Mouse (Mus musculus): Measurements from ENCODE around the gene Angptl2. TPM values are rescaled to one million over a fixed set of nuclear protein-coding genes. Genes with fewer than 3 reads are reported as not detected.

Angptl2 gene
- polyA plus RNA-seq, 1 experiment from 2014 or later: 5.6 TPM

DNA sequence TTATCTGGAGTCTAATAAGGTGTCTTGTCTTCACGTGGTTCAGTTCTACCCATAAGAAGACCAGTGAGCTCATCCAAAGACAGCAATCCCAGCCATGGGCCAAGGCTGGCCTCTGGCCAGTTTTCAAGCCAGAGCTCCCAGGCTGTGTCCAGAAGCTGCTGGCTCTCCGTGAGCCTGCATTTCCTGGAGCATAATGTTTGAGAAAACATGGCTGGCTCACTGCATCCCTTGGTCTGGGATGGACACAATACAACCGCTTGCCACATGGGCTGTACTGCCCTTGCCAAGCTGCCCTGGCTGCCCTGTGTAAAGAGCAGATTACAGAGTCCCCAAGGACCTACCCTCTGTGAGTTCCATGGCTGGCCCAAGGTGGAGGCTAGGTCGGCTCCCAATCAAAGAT is 67.0 kb downstream of the Angptl2 start:
- Histone ChIP-seq H3K27ac (ENCODE audit: low read length) (no peak overlapping the region), H3K9me3 (replicated peaks; ENCODE audit: control insufficient read depth, low read length) (no peaks in the 10 kb centered on the region), H3K36me3 (ENCODE audit: control insufficient read depth, insufficient read depth) (no peaks in the 10 kb centered on the region), H3K27me3 (ENCODE audit: control insufficient read depth, insufficient read depth, low read depth, low read length) (no peaks in the 10 kb centered on the region), H3K4me2 (ENCODE audit: low read depth, low read length) (no peak overlapping the region), H3K9ac (ENCODE audit: low read depth, low read length) (no peak overlapping the region), H3K4me1 (ENCODE audit: control insufficient read depth, low read depth, low read length) (peaks cover 2% of the 10 kb centered on the region), H3K4me3 (ENCODE audit: low read depth, low read length) (no peak overlapping the region)
- ATAC-seq (ENCODE audit: low read depth): no peak
- WGBS (ENCODE audit: insufficient replicate concordance): 47% methylated on average over 4 of the region's 4 CpGs

DNA sequence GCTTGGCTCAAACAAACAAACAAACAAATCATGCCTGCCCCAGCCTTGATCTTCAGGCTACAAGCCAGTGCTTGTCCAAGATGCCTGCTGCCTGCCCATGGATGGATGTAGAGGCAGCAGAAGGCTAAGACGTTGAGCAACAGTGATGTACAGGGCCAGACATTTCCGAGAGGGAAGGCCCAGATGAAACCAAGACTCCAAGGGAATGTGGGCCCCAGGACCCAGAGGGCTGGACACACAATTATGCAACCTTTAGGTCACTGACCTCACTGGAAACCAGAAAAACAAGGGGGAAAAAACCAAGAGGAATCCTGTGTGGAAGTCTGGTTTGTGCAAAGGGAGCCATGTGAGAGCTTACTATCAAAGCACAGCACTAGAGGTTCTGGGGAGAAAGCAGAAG is 67.8 kb downstream of the Angptl2 start:
- 53% methylated on average over 2 of the region's 2 CpGs for WGBS (ENCODE audit: insufficient replicate concordance)
- peak; percentile 32; the same call in 1 of the 2 replicates for ATAC-seq (ENCODE audit: low read depth)
- Histone ChIP-seq H3K36me3 (ENCODE audit: control insufficient read depth, insufficient read depth) (no peaks in the 10 kb centered on the region), H3K27me3 (ENCODE audit: control insufficient read depth, insufficient read depth, low read depth, low read length) (no peaks in the 10 kb centered on the region), H3K27ac (ENCODE audit: low read length) (0 out of 2 replicates have a peak overlapping the region, but pooled peaks have one; percentile 33), H3K4me3 (ENCODE audit: low read depth, low read length) (no peak overlapping the region), H3K4me1 (ENCODE audit: control insufficient read depth, low read depth, low read length) (peaks cover 2% of the 10 kb centered on the region), H3K9me3 (replicated peaks; ENCODE audit: control insufficient read depth, low read length) (no peaks in the 10 kb centered on the region), H3K4me2 (ENCODE audit: low read depth, low read length) (no peak overlapping the region), H3K9ac (ENCODE audit: low read depth, low read length) (no peak overlapping the region)

DNA sequence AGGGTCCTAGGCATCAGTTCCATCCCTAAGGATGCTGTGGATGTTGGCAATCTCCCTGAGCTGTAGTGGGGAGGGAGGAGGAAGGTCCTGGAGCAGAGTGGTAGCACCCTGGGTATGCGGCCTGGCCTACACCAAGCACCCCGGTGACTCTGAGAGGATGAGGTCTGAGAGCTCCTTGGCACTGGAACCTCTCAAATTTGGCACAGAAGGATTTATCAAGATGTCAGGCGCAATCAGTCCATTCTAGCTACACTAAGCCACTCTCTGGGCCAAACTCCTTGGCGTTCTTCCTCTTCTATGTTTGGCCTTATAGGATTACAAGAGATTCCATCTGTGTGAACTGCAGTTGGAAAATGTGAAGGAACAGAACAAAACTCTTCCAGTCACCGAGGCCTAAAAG is 73.0 kb downstream of the Angptl2 start:
- no peak overlapping the region for H3K4me2 ChIP-seq (ENCODE audit: low read depth, low read length)
- H3K4me1 ChIP-seq (ENCODE audit: control insufficient read depth, low read depth, low read length): peaks cover 2% of the 10 kb centered on the region
- H3K4me3 ChIP-seq (ENCODE audit: low read depth, low read length): no peak overlapping the region
- ATAC-seq (ENCODE audit: low read depth): no peak
- no peaks in the 10 kb centered on the region for H3K27me3 ChIP-seq (ENCODE audit: control insufficient read depth, insufficient read depth, low read depth, low read length)
- no peaks in the 10 kb centered on the region for H3K36me3 ChIP-seq (ENCODE audit: control insufficient read depth, insufficient read depth)
- no peak overlapping the region for H3K9ac ChIP-seq (ENCODE audit: low read depth, low read length)
- 68% methylated on average over 5 of the region's 5 CpGs for WGBS (ENCODE audit: insufficient replicate concordance)
- no peak overlapping the region for H3K27ac ChIP-seq (ENCODE audit: low read length)
- H3K9me3 ChIP-seq (replicated peaks; ENCODE audit: control insufficient read depth, low read length): no peaks in the 10 kb centered on the region

DNA sequence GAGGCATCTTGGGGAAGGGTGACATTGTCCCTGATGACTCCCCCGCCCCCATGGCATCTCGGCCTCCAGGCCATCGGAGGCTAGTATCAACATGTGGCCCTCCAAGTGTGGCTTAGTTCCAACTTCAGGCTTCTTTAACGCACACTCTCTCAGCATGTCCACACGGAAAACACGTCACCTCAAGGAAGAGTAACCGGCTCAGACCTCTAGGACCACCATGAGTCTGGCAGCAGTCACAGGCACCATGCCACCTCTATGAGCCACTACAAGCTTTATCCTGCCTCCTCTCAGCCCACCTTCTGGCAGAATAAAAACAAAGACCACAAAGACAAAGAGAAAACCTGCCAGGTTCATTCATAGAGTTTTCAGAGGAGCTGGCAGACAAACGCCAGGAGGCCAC is 74.6 kb downstream of the Angptl2 start:
- H3K27me3 ChIP-seq (ENCODE audit: control insufficient read depth, insufficient read depth, low read depth, low read length): no peaks in the 10 kb centered on the region
- no peaks in the 10 kb centered on the region for H3K9me3 ChIP-seq (replicated peaks; ENCODE audit: control insufficient read depth, low read length)
- no peak for ATAC-seq (ENCODE audit: low read depth)
- WGBS (ENCODE audit: insufficient replicate concordance): 74% methylated on average over 8 of the region's 8 CpGs
- no peak overlapping the region for H3K4me2 ChIP-seq (ENCODE audit: low read depth, low read length)
- H3K4me1 ChIP-seq (ENCODE audit: control insufficient read depth, low read depth, low read length): no peaks in the 10 kb centered on the region; the same call in none of the 2 replicates
- no peak overlapping the region for H3K4me3 ChIP-seq (ENCODE audit: low read depth, low read length)
- H3K36me3 ChIP-seq (ENCODE audit: control insufficient read depth, insufficient read depth): no peaks in the 10 kb centered on the region
- H3K9ac ChIP-seq (ENCODE audit: low read depth, low read length): no peak overlapping the region
- no peak overlapping the region for H3K27ac ChIP-seq (ENCODE audit: low read length)

DNA sequence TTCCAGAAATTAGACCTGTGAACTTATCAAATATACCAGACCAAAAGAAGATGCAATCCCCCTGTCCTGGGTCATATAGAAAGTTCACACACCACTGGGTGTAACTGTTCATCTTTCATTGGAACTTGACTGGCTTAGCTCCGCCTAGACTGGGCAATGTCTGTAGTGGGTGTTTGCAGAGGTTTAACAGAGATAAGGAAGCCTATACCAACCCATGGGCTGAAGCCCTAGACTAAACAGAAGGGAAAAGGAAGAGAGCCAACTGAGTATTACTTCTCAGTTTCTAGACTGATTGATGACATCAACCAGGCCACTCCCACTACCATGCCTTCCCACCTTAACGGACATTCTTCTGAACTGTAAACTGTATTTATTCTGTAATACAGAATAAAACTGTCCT is 76.2 kb downstream of the Angptl2 start:
- no peak overlapping the region for H3K9ac ChIP-seq (ENCODE audit: low read depth, low read length)
- H3K27ac ChIP-seq (ENCODE audit: low read length): no peak overlapping the region
- H3K4me3 ChIP-seq (ENCODE audit: low read depth, low read length): no peak overlapping the region
- H3K4me1 ChIP-seq (ENCODE audit: control insufficient read depth, low read depth, low read length): no peaks in the 10 kb centered on the region; the same call in none of the 2 replicates
- ATAC-seq (ENCODE audit: low read depth): no peak
- no peaks in the 10 kb centered on the region for H3K9me3 ChIP-seq (replicated peaks; ENCODE audit: control insufficient read depth, low read length)
- H3K27me3 ChIP-seq (ENCODE audit: control insufficient read depth, insufficient read depth, low read depth, low read length): no peaks in the 10 kb centered on the region
- H3K4me2 ChIP-seq (ENCODE audit: low read depth, low read length): no peak overlapping the region
- no peaks in the 10 kb centered on the region for H3K36me3 ChIP-seq (ENCODE audit: control insufficient read depth, insufficient read depth)
- 21% methylated on average over 2 of the region's 2 CpGs for WGBS (ENCODE audit: insufficient replicate concordance)

DNA sequence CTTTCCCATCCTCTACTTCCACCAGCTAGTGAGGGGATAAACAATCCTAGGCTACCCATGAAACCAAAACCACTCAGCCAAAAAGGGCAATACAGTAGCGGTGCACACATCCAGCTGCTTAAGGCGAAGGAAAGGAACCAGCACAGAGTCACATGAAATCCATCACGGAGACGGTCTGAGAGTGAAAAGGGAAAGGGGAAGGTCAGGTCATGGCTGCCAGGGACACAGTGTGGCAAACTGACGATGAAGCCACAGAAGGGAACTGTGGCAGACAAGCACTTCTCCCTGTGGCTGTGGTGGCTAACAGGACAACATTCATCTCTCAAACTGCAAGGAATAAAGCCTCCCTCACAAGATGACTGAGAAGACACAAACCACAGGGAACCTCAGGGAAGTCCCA is 79.2 kb downstream of the Angptl2 start:
- no peak overlapping the region for H3K4me3 ChIP-seq (ENCODE audit: low read depth, low read length)
- H3K36me3 ChIP-seq (ENCODE audit: control insufficient read depth, insufficient read depth): no peaks in the 10 kb centered on the region
- H3K4me1 ChIP-seq (ENCODE audit: control insufficient read depth, low read depth, low read length): no peaks in the 10 kb centered on the region; the same call in none of the 2 replicates
- ATAC-seq (ENCODE audit: low read depth): no peak
- WGBS (ENCODE audit: insufficient replicate concordance): 50% methylated on average over 5 of the region's 5 CpGs
- H3K27ac ChIP-seq (ENCODE audit: low read length): no peak overlapping the region
- H3K9me3 ChIP-seq (replicated peaks; ENCODE audit: control insufficient read depth, low read length): no peaks in the 10 kb centered on the region
- no peaks in the 10 kb centered on the region for H3K27me3 ChIP-seq (ENCODE audit: control insufficient read depth, insufficient read depth, low read depth, low read length)
- no peak overlapping the region for H3K9ac ChIP-seq (ENCODE audit: low read depth, low read length)
- H3K4me2 ChIP-seq (ENCODE audit: low read depth, low read length): no peak overlapping the region

Other genes with a start within 250 kb of the Angptl2 start
- 7.8 and 8.8 TPM in 2 replicates for gene Slc2a8, start 234.0 kb upstream of the Angptl2 start, polyA plus RNA-seq (2015; fragmentation: Nextera tagmentation; extraction: Ambion mirVana)
- gene Garnl3, start 84.4 kb upstream of the Angptl2 start, polyA plus RNA-seq (2015; fragmentation: Nextera tagmentation; extraction: Ambion mirVana): 1.0 and 1.1 TPM in 2 replicates
- gene Ralgps1, start 155.4 kb downstream of the Angptl2 start, polyA plus RNA-seq (2015; fragmentation: Nextera tagmentation; extraction: Ambion mirVana): 0.95 and 1.1 TPM in 2 replicates
- 1.8 and 2.0 TPM in 2 replicates for gene Zbtb34, start 215.3 kb downstream of the Angptl2 start, polyA plus RNA-seq (2015; fragmentation: Nextera tagmentation; extraction: Ambion mirVana)